ENCODE assay signal across 13 mouse cellular contexts in genomic region chr13:113811910-113812592, GRCm38 (mm10). TPM values are rescaled to one million over a fixed set of nuclear protein-coding genes. Genes with fewer than 3 reads are reported as not detected.
DNase-seq lines count a peak whose midpoint lies in the region; ATAC-seq and TF ChIP-seq lines count a peak whose summit lies in the region.
"Had no signal": no experiment of that assay in that cellular context is flagged by ENCODE, and none has a peak within 500 bp of the region (broad histone marks: within the 10 kb centered on the region; RNA-seq: fewer than 3 reads in every experiment).

No protein-coding gene starts in this region.

- no peak overlapping the region for H3K9ac ChIP-seq in hindbrain, embryonic 14.5 days
- H3K9ac ChIP-seq in hindbrain, embryonic 12.5 days = no peak overlapping the region
- no peak overlapping the region for H3K9ac ChIP-seq in stomach, embryonic 14.5 days (replicated peaks; ENCODE audit: low read depth, low read length)
- no peak overlapping the region for H3K9ac ChIP-seq in stomach, postnatal 0 days (ENCODE audit: low read length)
- no peak overlapping the region for H3K9ac ChIP-seq in heart, embryonic 15.5 days
- H3K9ac ChIP-seq in neural tube, embryonic 15.5 days (replicated peaks) = no peak overlapping the region
- H3K9ac ChIP-seq in hindbrain, postnatal 0 days (replicated peaks; ENCODE audit: low read length) = no peak overlapping the region
- H3K9ac ChIP-seq: hindbrain, embryonic 15.5 days had no signal

- H3K4me3 ChIP-seq in hindbrain, embryonic 14.5 days (replicated peaks; ENCODE audit: low read length) = no peak overlapping the region
- H3K4me3 ChIP-seq in hindbrain, embryonic 12.5 days = no peak overlapping the region
- H3K4me3 ChIP-seq in stomach, embryonic 14.5 days (ENCODE audit: low read depth, low read length) = no peak overlapping the region
- no peak overlapping the region for H3K4me3 ChIP-seq in stomach, postnatal 0 days (ENCODE audit: low read depth, low read length)
- H3K4me3 ChIP-seq in heart, embryonic 15.5 days = no peak overlapping the region
- no peak overlapping the region for H3K4me3 ChIP-seq in neural tube, embryonic 15.5 days (replicated peaks)
- no peak overlapping the region for H3K4me3 ChIP-seq in hindbrain, postnatal 0 days (ENCODE audit: low read length)
- H3K4me3 ChIP-seq: hindbrain, embryonic 15.5 days had no signal

- H3K9me3 ChIP-seq in hindbrain, embryonic 14.5 days (ENCODE audit: control insufficient read depth, low read length) = no peaks in the 10 kb centered on the region
- no peaks in the 10 kb centered on the region for H3K9me3 ChIP-seq in hindbrain, embryonic 12.5 days (replicated peaks)
- no peaks in the 10 kb centered on the region for H3K9me3 ChIP-seq in stomach, embryonic 14.5 days (ENCODE audit: control insufficient read depth, low read depth, low read length)
- no peaks in the 10 kb centered on the region for H3K9me3 ChIP-seq in stomach, postnatal 0 days (ENCODE audit: control insufficient read depth, low read length)
- H3K9me3 ChIP-seq in heart, embryonic 15.5 days (replicated peaks) = no peaks in the 10 kb centered on the region
- H3K9me3 ChIP-seq in neural tube, embryonic 15.5 days (replicated peaks) = no peaks in the 10 kb centered on the region
- no peaks in the 10 kb centered on the region for H3K9me3 ChIP-seq in hindbrain, postnatal 0 days (ENCODE audit: low read length)
- H3K9me3 ChIP-seq: hindbrain, embryonic 15.5 days had no signal

- ATAC-seq in hindbrain, embryonic 14.5 days (ENCODE audit: low FRiP score) = no peak
- ATAC-seq in hindbrain, embryonic 12.5 days (ENCODE audit: low FRiP score) = no peak
- ATAC-seq in stomach, embryonic 14.5 days (ENCODE audit: insufficient number of reproducible peaks, insufficient read depth, low FRiP score, low read depth) = no peak; the same call in 1 of the 2 replicates
- no peak for ATAC-seq in stomach, postnatal 0 days (ENCODE audit: low FRiP score, low TSS enrichment)
- peak; percentile 33; the same call in 1 of the 2 replicates for ATAC-seq in heart, embryonic 15.5 days (replicated peaks; ENCODE audit: insufficient number of reproducible peaks, insufficient read depth, low FRiP score, low read depth)
- ATAC-seq in neural tube, embryonic 15.5 days (ENCODE audit: low FRiP score) = 0 out of 2 replicates have a peak, but pooled peaks have one; percentile 33
- ATAC-seq in hindbrain, postnatal 0 days = no peak
- ATAC-seq: CD4-positive, CD25-positive, alpha-beta regulatory T cell, adult 4 months had no signal

- 63% methylated on average over 9 of the region's 9 CpGs for WGBS in hindbrain, embryonic 14.5 days
- WGBS in hindbrain, embryonic 12.5 days = 65% methylated on average over 9 of the region's 9 CpGs
- 56% methylated on average over 9 of the region's 9 CpGs for WGBS in stomach, embryonic 14.5 days
- WGBS in stomach, postnatal 0 days = 53% methylated on average over 9 of the region's 9 CpGs
- 23% methylated on average over 9 of the region's 9 CpGs for WGBS in heart, embryonic 15.5 days
- WGBS in neural tube, embryonic 15.5 days = 46% methylated on average over 9 of the region's 9 CpGs
- WGBS in hindbrain, postnatal 0 days = 60% methylated on average over 9 of the region's 9 CpGs

- no peak overlapping the region for H3K4me2 ChIP-seq in hindbrain, embryonic 14.5 days (replicated peaks)
- no peak overlapping the region for H3K4me2 ChIP-seq in hindbrain, embryonic 12.5 days (replicated peaks)
- no peak overlapping the region for H3K4me2 ChIP-seq in stomach, embryonic 14.5 days (replicated peaks; ENCODE audit: low read depth, low read length)
- H3K4me2 ChIP-seq in stomach, postnatal 0 days (replicated peaks; ENCODE audit: low read depth) = no peak overlapping the region
- H3K4me2 ChIP-seq in heart, embryonic 15.5 days = no peak overlapping the region
- H3K4me2 ChIP-seq in neural tube, embryonic 15.5 days = no peak overlapping the region
- H3K4me2 ChIP-seq in hindbrain, postnatal 0 days (ENCODE audit: low read depth, low read length) = no peak overlapping the region
- H3K4me2 ChIP-seq: hindbrain, embryonic 15.5 days had no signal

- H3K36me3 ChIP-seq in hindbrain, embryonic 14.5 days (replicated peaks; ENCODE audit: control insufficient read depth, insufficient read depth) = no peaks in the 10 kb centered on the region
- H3K36me3 ChIP-seq in hindbrain, embryonic 12.5 days = no peaks in the 10 kb centered on the region
- H3K36me3 ChIP-seq in stomach, embryonic 14.5 days (ENCODE audit: control insufficient read depth, insufficient read depth, low read length) = no peaks in the 10 kb centered on the region
- no peaks in the 10 kb centered on the region for H3K36me3 ChIP-seq in stomach, postnatal 0 days (ENCODE audit: control insufficient read depth, insufficient read depth, low read length)
- H3K36me3 ChIP-seq in heart, embryonic 15.5 days = no peaks in the 10 kb centered on the region
- no peaks in the 10 kb centered on the region for H3K36me3 ChIP-seq in neural tube, embryonic 15.5 days
- no peaks in the 10 kb centered on the region for H3K36me3 ChIP-seq in hindbrain, postnatal 0 days (ENCODE audit: insufficient read depth, low read length)
- H3K36me3 ChIP-seq: hindbrain, embryonic 15.5 days had no signal

- no peaks in the 10 kb centered on the region for H3K27me3 ChIP-seq in hindbrain, embryonic 14.5 days (ENCODE audit: control insufficient read depth, insufficient read depth, low read length)
- H3K27me3 ChIP-seq in hindbrain, embryonic 12.5 days = no peaks in the 10 kb centered on the region
- H3K27me3 ChIP-seq in stomach, embryonic 14.5 days (ENCODE audit: control insufficient read depth, insufficient read depth, low read length) = no peaks in the 10 kb centered on the region
- H3K27me3 ChIP-seq in stomach, postnatal 0 days (ENCODE audit: control insufficient read depth, insufficient read depth, low read length) = no peaks in the 10 kb centered on the region
- H3K27me3 ChIP-seq in heart, embryonic 15.5 days = no peaks in the 10 kb centered on the region
- no peaks in the 10 kb centered on the region for H3K27me3 ChIP-seq in neural tube, embryonic 15.5 days (replicated peaks)
- H3K27me3 ChIP-seq in hindbrain, postnatal 0 days (ENCODE audit: insufficient read depth, low read length) = no peaks in the 10 kb centered on the region
- H3K27me3 ChIP-seq: hindbrain, embryonic 15.5 days had no signal

- H3K27ac ChIP-seq in hindbrain, embryonic 14.5 days = no peak overlapping the region
- H3K27ac ChIP-seq in hindbrain, embryonic 12.5 days = no peak overlapping the region
- peak overlapping the region; percentile 18; the same call in 1 of the 2 replicates for H3K27ac ChIP-seq in stomach, embryonic 14.5 days (ENCODE audit: low read length)
- no peak overlapping the region for H3K27ac ChIP-seq in stomach, postnatal 0 days (replicated peaks)
- H3K27ac ChIP-seq in heart, embryonic 15.5 days = peak overlapping the region; percentile 18
- H3K27ac ChIP-seq in neural tube, embryonic 15.5 days (replicated peaks) = peak overlapping the region; percentile 24; the same call in 1 of the 2 replicates
- no peak overlapping the region for H3K27ac ChIP-seq in hindbrain, postnatal 0 days
- H3K27ac ChIP-seq: hindbrain, embryonic 15.5 days had no signal

- no peak for TF ChIP-seq EP300 in stomach, postnatal 0 days (optimal IDR thresholded peaks at IDR 0.05)

- peak; percentile 28 for DNase-seq in hindbrain, embryonic 14.5 days (ENCODE audit: low spot score)
- no peak for DNase-seq in stomach, postnatal 0 days (ENCODE audit: low spot score)
- DNase-seq in layer of hippocampus, adult 11-12 months (ENCODE audit: low spot score) = no peak
- no peak for DNase-seq in hindbrain, postnatal 0 days (ENCODE audit: low spot score)
- DNase-seq: lung, postnatal 10 days; right cerebral cortex, postnatal 4 days; thymus, postnatal 36 days had no signal

- H3K4me1 ChIP-seq in hindbrain, embryonic 14.5 days (replicated peaks; ENCODE audit: control insufficient read depth, insufficient read depth, low read length) = no peaks in the 10 kb centered on the region
- peaks cover 21% of the 10 kb centered on the region for H3K4me1 ChIP-seq in hindbrain, embryonic 12.5 days
- H3K4me1 ChIP-seq in stomach, embryonic 14.5 days (ENCODE audit: control insufficient read depth, insufficient read depth, low read length) = peaks cover 4% of the 10 kb centered on the region; the same call in 1 of the 2 replicates
- H3K4me1 ChIP-seq in stomach, postnatal 0 days (replicated peaks; ENCODE audit: control insufficient read depth, insufficient read depth) = no peaks in the 10 kb centered on the region
- H3K4me1 ChIP-seq in heart, embryonic 15.5 days (replicated peaks) = peaks cover 18% of the 10 kb centered on the region
- H3K4me1 ChIP-seq in neural tube, embryonic 15.5 days = peaks cover 19% of the 10 kb centered on the region
- no peaks in the 10 kb centered on the region for H3K4me1 ChIP-seq in hindbrain, postnatal 0 days (ENCODE audit: insufficient read depth, low read length)

- TF ChIP-seq CTCF in stomach, postnatal 0 days (IDR thresholded peaks at IDR 0.05; ENCODE audit: low read depth) = no peak
- TF ChIP-seq CTCF in hindbrain, postnatal 0 days (IDR thresholded peaks at IDR 0.05; ENCODE audit: low read depth) = no peak

RNA-seq across cellular contexts. Expression of gene Arl15, which starts 17.7 kb away (rescaled TPM):
- 19.0 and 23.5 TPM in 2 replicates for polyA plus RNA-seq in hindbrain, embryonic 14.5 days (2014; fragmentation: Nextera tagmentation; extraction: Ambion mirVana)
- 14.2 and 15.0 TPM in 2 replicates for polyA plus RNA-seq in hindbrain, embryonic 12.5 days (2016; fragmentation: Nextera tagmentation; extraction: Ambion mirVana)
- 10.8 and 12.0 TPM in 2 replicates for polyA plus RNA-seq in stomach, embryonic 14.5 days (2014; fragmentation: Nextera tagmentation; extraction: Ambion mirVana)
- polyA plus RNA-seq in stomach, postnatal 0 days (2015; fragmentation: Nextera tagmentation; extraction: Ambion mirVana) = 3.4 and 3.7 TPM in 2 replicates
- polyA plus RNA-seq in heart, embryonic 15.5 days (2015; fragmentation: Nextera tagmentation; extraction: Ambion mirVana) = 6.7 and 7.6 TPM in 2 replicates
- 16.3 and 17.8 TPM in 2 replicates for polyA plus RNA-seq in neural tube, embryonic 15.5 days (2015; fragmentation: Nextera tagmentation; extraction: Ambion mirVana)
- total RNA-seq in hindbrain, postnatal 0 days (2014; rRNA removed) = 32.6 and 37.8 TPM in 2 replicates
- 12.6 and 13.6 TPM in 2 replicates for polyA plus RNA-seq in hindbrain, postnatal 0 days (2015; fragmentation: Nextera tagmentation; extraction: Ambion mirVana)

Comparison
In these comparisons a context has a peak if more than half of its experiments do, and no peak if none do; other contexts are left out.
1. H3K27ac ChIP-seq: peak in stomach, embryonic 14.5 days (single experiment), heart, embryonic 15.5 days (single experiment) and neural tube, embryonic 15.5 days (single experiment); none in hindbrain, embryonic 14.5 days (single experiment), hindbrain, embryonic 12.5 days (single experiment), stomach, postnatal 0 days (single experiment) and hindbrain, postnatal 0 days (single experiment).
2. ATAC-seq: peak in heart, embryonic 15.5 days (single experiment) and neural tube, embryonic 15.5 days (single experiment); none in hindbrain, embryonic 14.5 days (single experiment), hindbrain, embryonic 12.5 days (single experiment), stomach, embryonic 14.5 days (single experiment), stomach, postnatal 0 days (single experiment) and hindbrain, postnatal 0 days (single experiment).